Mouse (Mus musculus) lung, adult 2 months (tissue): ENCODE data around the gene Ell3.

Source experiments
- CTCF ChIP-seq: fragments of 200-500 bp; IDR thresholded peaks from 2 replicates; pipeline ENCODE4 v1.5.1; 2011; ENCODE audit warnings: mild to moderate bottlenecking, low read length, control low read depth; ENCODE audit not compliant: insufficient read depth
- POLR2A ChIP-seq: fragments of 200-500 bp; IDR thresholded peaks from 2 replicates; pipeline ENCODE4 v1.6.1; 2011; ENCODE audit warnings: low read depth, mild to moderate bottlenecking, control low read depth, low read length, borderline replicate concordance; ENCODE audit errors: extremely low read depth

DNA sequence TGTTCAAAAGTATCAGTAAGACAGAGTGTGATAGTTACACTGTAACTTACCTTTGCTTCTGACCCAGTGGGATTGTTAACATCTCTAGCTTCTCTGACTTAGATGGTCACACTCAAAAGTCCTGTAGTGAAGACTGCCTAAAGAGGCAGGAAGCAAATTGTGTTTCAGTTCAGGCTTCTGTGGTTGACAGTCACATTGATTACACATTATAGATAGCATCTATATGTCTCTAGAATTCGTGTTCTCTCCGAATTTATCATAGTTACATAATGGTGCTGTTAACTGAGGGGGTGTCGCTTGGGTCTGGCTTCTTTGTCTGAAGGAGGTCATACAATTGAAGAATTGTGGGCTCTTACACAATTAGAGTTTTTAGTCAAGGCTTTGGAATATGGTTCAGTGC is 29.0 kb downstream of the Ell3 start:
- TF ChIP-seq CTCF (no peak), POLR2A (no peak)
